Mouse (Mus musculus) retina, embryonic 14.5 days (tissue): Measurements from ENCODE around the gene Nsun4.
A peak's percentile ranks its signal among the peaks of the same experiment; 100 is the strongest.

Experiments
- DNase-seq: peaks from one replicate; pipeline ENCODE4 v3.0.0-alpha.2; 2015; ENCODE audit warnings: low spot score

The Nsun4 gene

DNA sequence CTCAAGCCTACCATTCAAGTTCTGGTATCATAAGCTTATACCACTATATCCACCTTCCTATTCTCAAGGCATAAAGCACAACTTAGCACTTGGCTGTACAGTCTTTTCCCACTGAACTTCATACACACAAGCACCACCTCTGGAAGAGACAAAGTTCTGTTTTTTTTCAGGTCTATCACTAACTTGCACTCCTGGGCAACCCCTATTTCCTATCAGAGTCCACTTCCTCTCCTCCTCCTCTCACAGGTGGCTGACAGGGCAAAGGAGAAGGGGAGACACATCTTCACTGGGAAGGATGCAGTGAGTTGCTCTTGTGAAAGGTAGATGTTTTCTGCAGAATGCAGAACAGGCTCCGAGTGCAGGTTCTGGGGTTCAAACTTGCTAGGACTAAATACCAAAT, 6.0 kb downstream of the Nsun4 start:
- no peak for DNase-seq

- DNase-seq, result no peak
Observed at GRCm38 (mm10) chr4:116046604-116047003, 7.1 kb downstream of the Nsun4 start.

DNA sequence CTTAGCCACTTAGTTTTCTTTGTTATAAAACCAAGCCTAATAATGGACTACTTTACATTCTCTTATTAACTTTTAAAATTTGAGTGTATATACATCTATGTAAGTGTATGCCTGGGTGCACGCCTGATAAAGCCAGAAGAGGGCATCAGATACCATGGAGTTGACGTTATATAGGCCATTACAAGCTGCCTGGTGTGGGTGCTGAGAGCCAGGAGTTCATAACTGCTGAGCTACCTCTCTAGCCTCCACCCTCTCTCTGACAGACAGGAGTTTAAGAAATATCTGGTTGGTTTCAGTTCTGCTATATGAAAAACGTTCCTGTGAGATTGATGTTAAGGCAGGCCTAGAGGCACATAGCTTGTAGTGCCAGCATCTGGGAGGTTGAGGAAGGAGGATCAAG, 11.5 kb downstream of the Nsun4 start:
- no peak for DNase-seq

- DNase-seq, result no peak
Observed at GRCm38 (mm10) chr4:116040466-116040865, 13.2 kb downstream of the Nsun4 start.

GRCm38 (mm10) chr4:116033374-116033773, 20.3 kb downstream of the Nsun4 start:
- DNase-seq, result no peak

DNA sequence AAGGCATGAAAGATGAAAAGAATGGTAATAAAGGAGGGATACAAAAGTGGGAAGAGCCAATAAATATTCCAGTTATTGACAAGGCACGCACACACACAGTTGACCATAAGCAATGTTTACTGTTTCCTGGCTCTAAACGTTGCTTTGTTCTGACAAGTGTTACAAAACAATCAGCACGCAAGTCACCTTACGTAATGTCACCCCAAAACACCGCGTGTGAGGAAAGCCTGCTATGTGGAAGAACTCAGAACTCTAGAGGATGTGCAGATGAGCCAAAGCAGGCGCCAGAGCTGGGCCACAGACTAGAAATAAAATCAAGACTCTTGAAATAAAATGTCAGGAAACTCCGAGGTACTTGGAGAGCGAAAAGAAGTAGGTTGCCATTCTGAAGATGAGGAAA, 20.8 kb downstream of the Nsun4 start:
- no peak for DNase-seq

- no peak for DNase-seq
Observed at GRCm38 (mm10) chr4:116017902-116018746, 35.6 kb downstream of the Nsun4 start, which contains the start of gene Faah. Gene Faah, minus strand, starts transcription at chr4:116017926.

DNA sequence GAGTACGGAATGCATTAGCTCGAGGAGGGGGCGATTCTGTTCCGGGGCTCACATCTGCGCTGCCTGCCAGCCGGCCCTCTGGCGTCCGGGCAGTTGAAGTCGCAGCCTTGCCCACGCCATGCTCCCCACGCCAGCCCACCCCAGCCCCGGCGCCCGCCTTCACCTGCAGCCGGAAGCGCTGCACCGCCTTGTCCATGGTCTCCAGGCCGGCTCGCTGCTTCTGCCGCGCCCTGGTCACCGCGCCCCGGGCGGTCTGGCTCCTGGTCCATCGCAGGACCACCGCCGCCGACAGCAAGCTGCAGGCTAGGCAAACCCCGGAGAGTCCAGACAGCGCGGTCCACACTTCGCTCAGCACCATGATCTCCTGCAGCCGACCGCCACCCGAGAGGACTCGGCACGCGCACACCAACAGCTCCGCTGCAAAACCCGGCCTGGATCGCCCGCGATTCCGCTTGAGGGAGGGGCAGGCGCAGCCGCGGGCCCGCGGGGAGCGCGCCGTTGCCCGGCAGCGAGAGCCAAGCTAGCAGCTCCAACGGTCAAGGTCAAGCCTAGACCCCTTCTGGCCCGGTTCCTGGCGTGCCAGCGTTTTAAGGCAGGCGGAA, 36.3 kb downstream of the Nsun4 start:
- peak; percentile 86 for DNase-seq

DNA sequence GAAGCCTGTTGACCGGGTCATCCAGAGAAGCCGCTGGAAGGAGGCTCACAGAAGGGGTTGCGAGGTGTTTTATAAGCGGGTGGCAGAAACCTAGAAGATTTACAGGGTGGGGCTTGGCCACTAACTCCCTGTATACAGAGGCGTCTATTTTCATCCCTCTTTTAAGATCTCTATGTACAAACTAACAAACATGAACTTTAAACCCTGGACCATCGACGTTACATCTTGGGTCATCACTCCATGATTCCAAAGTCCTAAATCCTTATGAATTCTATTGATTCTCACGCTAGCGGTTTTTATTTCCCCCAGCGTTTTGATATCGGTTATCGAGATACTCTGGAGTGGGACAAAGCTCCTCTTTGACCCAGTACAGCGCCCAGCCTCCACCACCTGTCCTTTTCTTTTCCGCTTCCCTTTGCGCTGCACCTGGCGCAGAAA, 36.8 kb downstream of the Nsun4 start:
- DNase-seq, result no peak

GRCm38 (mm10) chr4:116016396-116016795, 37.3 kb downstream of the Nsun4 start:
- no peak for DNase-seq

- DNase-seq, result no peak
Observed at GRCm38 (mm10) chr4:116015996-116016395, 37.7 kb downstream of the Nsun4 start.

DNA sequence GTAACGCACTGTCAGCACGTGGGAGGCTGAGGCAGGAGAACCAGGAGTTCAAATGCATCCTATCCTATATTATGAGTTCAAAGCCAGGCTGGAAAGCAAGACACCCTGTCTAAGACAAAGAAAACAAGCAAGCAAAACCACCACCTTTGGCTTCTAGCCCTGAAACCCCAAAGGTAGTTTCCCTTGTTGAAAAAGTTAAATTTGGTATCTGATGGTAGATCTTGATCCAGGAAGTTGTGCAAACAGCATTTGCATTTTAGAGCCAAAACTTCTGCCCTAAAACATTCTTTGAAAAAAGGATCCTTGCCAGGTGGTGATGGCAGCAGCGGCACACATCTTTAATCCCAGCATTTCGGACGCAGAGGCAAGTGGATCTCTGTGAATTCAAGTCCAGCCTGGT, 38.2 kb downstream of the Nsun4 start:
- DNase-seq, result no peak

DNA sequence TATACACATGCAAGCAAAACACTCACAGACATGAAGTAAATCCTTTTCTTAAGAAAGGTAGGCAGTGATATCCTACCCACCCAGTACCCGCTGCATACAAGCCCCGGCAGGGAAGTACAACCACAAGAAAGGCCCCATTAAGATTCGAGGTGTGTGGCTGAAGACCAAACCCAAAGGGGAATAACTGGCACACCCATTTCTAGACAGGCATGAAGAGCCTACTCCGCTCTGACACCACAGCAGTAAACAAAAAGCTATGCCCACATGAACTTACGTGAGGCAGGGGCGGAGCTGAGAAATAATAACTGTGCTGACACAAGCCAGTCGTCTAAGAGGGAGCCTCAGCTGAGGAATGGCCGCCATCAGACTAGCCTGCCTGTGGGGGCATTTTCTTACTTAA, 43.5 kb downstream of the Nsun4 start:
- DNase-seq, result no peak

DNA sequence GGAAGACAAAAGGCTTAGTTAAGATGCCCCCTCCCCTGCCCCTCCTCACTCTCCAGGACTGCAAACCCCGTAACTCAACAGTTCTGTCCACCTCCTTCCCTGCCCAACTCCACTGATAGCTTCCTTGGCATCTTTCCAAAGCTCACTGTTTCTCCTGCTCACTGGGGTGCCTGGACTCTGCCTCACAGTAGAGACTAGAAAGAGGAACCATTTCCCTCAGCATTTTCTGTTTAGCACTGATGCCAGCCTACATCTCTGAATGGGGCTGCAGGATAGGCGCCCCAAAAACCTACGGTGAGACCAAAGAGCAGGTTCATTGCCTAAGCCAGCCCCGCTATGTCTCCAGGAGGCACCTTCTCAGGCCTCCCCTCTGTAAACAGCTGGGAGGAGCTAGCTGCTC, 52.5 kb downstream of the Nsun4 start:
- DNase-seq, result no peak

DNA sequence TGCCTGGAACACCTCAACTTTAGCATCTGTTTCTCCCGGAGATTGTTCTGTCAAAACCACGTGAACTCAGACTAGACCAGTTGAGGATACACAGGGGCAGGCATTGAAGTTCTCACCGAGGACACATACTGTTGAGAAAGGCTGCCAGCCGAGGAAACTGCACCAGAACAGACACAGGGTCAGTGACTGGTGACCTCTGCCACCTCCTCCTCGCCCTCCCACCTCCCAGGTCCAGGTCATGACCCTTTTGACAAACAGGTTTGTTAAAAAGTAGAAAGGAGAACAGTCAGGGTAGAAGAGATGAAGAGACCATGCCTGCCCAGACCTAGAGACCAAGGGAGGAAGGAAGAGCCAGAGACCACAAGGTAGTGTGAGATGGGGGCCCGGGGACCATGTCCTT, 53.0 kb downstream of the Nsun4 start:
- no peak for DNase-seq

- DNase-seq, result no peak
Observed at GRCm38 (mm10) chr4:115996729-115997128, 56.9 kb downstream of the Nsun4 start.

DNA sequence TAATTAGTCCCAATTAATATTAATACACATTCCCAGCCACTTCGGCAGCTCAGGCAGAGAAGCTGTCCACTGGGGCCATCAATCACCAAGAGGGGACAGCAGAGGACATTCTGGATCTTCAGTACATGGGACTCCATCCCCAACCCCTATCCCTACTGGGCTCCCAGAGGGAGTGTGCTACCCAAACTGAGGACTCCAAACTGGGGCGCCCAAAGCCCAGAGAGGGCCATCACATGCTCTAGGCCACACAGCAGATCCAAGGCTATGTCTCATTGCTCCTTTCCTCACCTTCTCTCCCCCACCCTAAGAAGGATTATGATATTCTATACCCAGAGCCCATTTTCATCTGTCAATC, 58.3 kb downstream of the Nsun4 start:
- DNase-seq, result no peak

DNA sequence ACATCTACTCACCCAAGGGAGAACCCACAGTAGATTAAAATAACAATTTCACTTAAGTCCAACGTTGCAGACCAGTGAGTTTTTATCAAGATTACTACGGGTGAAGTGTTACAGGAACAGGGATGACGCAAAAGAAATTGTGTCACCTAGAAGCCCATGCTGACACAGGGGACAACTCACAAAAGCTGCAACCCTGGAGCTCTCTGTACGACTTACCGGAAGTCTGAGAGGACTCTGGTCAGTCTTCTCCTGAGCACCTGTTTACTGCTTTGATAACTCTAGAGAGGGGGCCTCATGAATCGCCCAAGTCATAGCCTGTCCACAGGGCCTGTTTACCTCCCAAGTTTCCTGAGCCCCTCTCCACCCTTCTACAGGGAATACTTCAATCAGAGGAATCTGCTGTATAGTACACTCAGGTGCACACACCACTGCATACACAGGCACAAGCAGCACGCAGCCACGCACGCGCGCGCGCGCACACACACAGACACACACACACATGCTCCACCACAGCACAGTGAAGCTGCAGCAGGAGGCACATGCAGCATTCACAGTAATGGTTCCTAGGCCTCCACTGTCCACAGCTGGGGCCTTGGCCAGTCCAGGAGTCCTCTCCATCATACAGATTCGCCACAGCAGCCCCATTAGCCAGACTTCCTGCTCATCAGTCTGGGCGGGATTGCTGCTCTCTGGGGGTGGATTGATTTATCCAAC, 58.9 kb downstream of the Nsun4 start:
- no peak for DNase-seq

GRCm38 (mm10) chr4:115989382-115989781, 64.3 kb downstream of the Nsun4 start:
- no peak for DNase-seq

GRCm38 (mm10) chr4:115987858-115988530, 65.7 kb downstream of the Nsun4 start:
- no peak for DNase-seq

- no peak for DNase-seq
Observed at GRCm38 (mm10) chr4:115987436-115987835, 66.2 kb downstream of the Nsun4 start.

DNA sequence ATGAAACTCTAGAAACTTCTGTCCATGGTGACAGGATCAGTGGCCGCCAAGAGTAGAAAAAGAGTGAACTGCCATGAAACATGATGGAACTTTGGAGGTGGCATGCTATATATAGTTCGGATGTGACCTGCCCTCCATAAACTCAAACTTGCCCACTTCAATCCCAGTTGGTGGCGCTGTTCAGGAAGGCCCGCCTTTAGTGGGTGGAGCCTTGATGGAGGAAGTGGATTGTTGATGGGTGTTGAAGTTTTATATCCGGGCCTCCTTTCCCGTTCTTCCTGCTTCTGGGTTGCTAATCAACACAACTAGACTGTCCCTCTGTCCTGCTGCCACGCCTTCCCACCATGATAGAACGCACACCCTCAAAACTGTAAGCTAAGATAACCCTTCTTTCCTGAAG, 68.7 kb downstream of the Nsun4 start:
- DNase-seq, result no peak

DNA sequence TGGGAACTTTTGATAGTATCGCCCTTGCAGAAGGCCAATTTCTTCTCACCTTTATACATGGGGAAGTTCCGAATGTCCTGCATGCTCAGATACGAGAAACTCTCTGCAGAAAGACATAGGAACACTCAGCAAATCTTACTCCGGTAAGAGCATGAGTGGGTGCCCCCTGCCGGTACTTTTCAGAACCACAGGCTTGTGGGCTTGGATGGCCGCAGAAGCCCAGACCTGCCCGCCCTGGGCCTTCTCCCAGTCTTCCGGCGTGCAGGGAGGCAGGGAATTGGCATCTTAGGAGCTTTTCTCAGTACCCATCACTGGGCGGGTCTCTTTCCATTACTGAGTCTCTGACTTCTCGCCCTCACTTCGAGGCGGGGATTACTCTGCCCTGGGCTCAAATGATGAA, 69.6 kb downstream of the Nsun4 start:
- peak; percentile 95 for DNase-seq
